Mouse (Mus musculus) layer of hippocampus, adult 2 months (tissue): ENCODE measurements around the gene Dguok. TPM values are rescaled to one million over a fixed set of nuclear protein-coding genes. Genes with fewer than 3 reads are reported as not detected.

Source experiments
- DNase-seq, 2 experiments: peaks; one replicate each; pipeline ENCODE4 v3.0.0; 2022; ENCODE audit warnings: low spot score in 2 of 2
- H3K27ac ChIP-seq: fragments of 200-600 bp; 2 replicates; pipeline ENCODE4 v1.8.1; 2022
- H3K4me3 ChIP-seq: fragments of 200-600 bp; 2 replicates; pipeline ENCODE4 v1.8.1; 2022; ENCODE audit warnings: mild to moderate bottlenecking
- CTCF ChIP-seq: fragments of 200-600 bp; conservative IDR thresholded peaks from 2 replicates; pipeline ENCODE4 v1.8.1; 2022; ENCODE audit warnings: antibody characterized with exemption, mild to moderate bottlenecking, moderate library complexity
- total RNA-seq, 2 experiments: library from RNA; stranded (reverse); gene quantifications; 2 replicates each; pipeline ENCODE4 v1.2.3; 2021

Dguok gene
- total RNA-seq, 2 experiments from 2014 or later: 36.8 to 38.6 TPM

- no peak overlapping the region for H3K27ac ChIP-seq
- H3K4me3 ChIP-seq: no peak overlapping the region
- DNase-seq: no peak
- TF ChIP-seq CTCF: no peak
Measured at GRCm38 (mm10) chr6:83490622-83491021, 16.1 kb downstream of the Dguok start.

- DNase-seq: no peak
Measured at GRCm38 (mm10) chr6:83488200-83488599, 18.6 kb downstream of the Dguok start.

DNA sequence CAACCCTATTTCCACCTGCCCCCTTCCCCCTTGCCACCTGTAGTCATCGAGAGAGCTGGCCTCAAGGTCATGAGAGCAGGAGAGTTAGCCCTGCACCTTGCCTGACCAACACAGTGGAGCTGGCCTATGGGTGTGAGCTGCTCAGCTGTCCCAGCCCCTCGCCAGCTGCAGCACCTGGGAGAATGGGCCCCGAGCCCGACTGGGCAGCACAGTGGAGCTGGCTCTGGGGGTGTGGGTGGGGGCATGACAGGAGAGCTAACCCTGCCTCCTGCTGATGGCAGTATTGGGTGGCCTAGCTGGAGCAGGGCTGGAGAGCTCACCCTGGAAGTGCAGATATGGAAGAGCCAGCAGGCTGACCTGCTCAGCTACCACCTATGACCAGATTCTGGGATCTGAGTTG lies 19.5 kb downstream of the Dguok start:
- DNase-seq: no peak
- no peak overlapping the region for H3K4me3 ChIP-seq

More at GRCm38 (mm10) chr6:83488200-83488599, 18.6 kb downstream of the Dguok start:
- no peak for TF ChIP-seq CTCF
- Histone ChIP-seq H3K4me3 (no peak overlapping the region), H3K27ac (no peak overlapping the region)

GRCm38 (mm10) chr6:83485854-83486253 lies 20.9 kb downstream of the Dguok start:
- Histone ChIP-seq H3K4me3 (no peak overlapping the region), H3K27ac (no peak overlapping the region)
- DNase-seq: no peak
- TF ChIP-seq CTCF: no peak

More for the DNA sequence above, 19.5 kb downstream of the Dguok start:
- H3K27ac ChIP-seq: no peak overlapping the region
- TF ChIP-seq CTCF: no peak

DNA sequence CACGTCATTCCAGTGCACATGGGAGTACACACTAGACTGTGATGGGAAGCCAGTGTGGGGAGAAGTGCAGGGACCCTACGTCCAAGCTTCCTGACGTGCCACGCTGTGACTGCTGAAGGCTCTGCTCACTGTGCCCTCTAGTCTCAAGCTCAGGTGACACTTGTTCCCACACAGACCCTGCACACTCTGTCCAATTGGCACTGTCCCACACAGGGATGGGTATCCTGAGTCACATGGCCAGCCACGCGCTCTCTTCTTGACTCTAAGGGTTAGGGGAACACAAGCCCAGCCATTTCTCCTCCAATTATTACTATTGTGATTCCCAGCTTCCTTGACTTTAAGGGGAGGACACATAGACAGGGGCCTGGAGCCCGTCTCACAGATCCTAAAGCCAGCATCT lies 23.0 kb downstream of the Dguok start:
- no peak overlapping the region for H3K4me3 ChIP-seq
- DNase-seq: no peak
- no peak for TF ChIP-seq CTCF
- no peak overlapping the region for H3K27ac ChIP-seq

GRCm38 (mm10) chr6:83482418-83483085 lies 24.2 kb downstream of the Dguok start:
- DNase-seq: no peak
- no peak overlapping the region for H3K4me3 ChIP-seq
- no peak for TF ChIP-seq CTCF
- no peak overlapping the region for H3K27ac ChIP-seq

GRCm38 (mm10) chr6:83480019-83480655 lies 26.6 kb downstream of the Dguok start:
- DNase-seq: no peak
- H3K4me3 ChIP-seq: no peak overlapping the region
- no peak overlapping the region for H3K27ac ChIP-seq
- TF ChIP-seq CTCF: no peak

- DNase-seq: no peak
- Histone ChIP-seq H3K4me3 (no peak overlapping the region), H3K27ac (no peak overlapping the region)
- no peak for TF ChIP-seq CTCF
Measured at GRCm38 (mm10) chr6:83479193-83479592, 27.6 kb downstream of the Dguok start.

GRCm38 (mm10) chr6:83478628-83479027 lies 28.1 kb downstream of the Dguok start:
- H3K4me3 ChIP-seq: no peak overlapping the region
- TF ChIP-seq CTCF: no peak
- no peak for DNase-seq
- no peak overlapping the region for H3K27ac ChIP-seq

DNA sequence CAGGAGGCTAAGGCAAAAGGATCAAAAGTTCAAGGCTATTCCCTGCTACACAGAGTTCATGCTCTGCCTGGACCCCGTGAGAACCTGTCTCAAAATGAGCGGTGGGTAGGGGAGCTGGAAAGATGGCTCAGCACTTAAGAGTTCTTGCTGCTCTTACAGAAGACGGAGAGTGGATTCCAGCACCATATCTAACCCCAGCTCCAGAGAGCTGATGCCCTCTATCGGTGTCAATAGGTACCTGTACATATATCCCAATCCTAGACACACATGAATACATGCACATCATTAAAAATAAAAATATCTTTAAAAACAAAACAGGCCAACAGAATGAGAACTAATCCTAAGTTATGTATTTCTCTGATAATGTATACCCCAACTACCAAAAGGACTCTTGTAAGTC lies 28.6 kb downstream of the Dguok start:
- no peak overlapping the region for H3K27ac ChIP-seq
- peak; percentile 66 for TF ChIP-seq CTCF
- DNase-seq: no peak
- no peak overlapping the region for H3K4me3 ChIP-seq

- no peak overlapping the region for H3K27ac ChIP-seq
- no peak for TF ChIP-seq CTCF
- H3K4me3 ChIP-seq: no peak overlapping the region
- DNase-seq: no peak
Measured at GRCm38 (mm10) chr6:83475431-83475830, 31.3 kb downstream of the Dguok start.

GRCm38 (mm10) chr6:83473240-83473639 lies 33.5 kb downstream of the Dguok start:
- no peak for TF ChIP-seq CTCF
- H3K27ac ChIP-seq: no peak overlapping the region
- no peak overlapping the region for H3K4me3 ChIP-seq
- DNase-seq: no peak

GRCm38 (mm10) chr6:83471739-83472138 lies 35.0 kb downstream of the Dguok start:
- TF ChIP-seq CTCF: no peak
- Histone ChIP-seq H3K4me3 (no peak overlapping the region), H3K27ac (no peak overlapping the region)
- no peak for DNase-seq

- TF ChIP-seq CTCF: no peak
- H3K27ac ChIP-seq: no peak overlapping the region
- H3K4me3 ChIP-seq: no peak overlapping the region
- no peak for DNase-seq
Measured at GRCm38 (mm10) chr6:83464011-83464410, 42.8 kb downstream of the Dguok start.
